Mouse (Mus musculus) bone marrow, adult 2 months (tissue): ENCODE results near the gene Shank3.

Source experiments
- CTCF ChIP-seq: fragments of 200-500 bp; IDR thresholded peaks from 2 replicates; pipeline ENCODE4 v1.5.1; 2011; ENCODE audit warnings: low read length, control low read depth; ENCODE audit not compliant: control insufficient read depth, insufficient read depth
- POLR2A ChIP-seq: fragments of 200-500 bp; IDR thresholded peaks from 2 replicates; pipeline ENCODE4 v1.6.1; 2011; ENCODE audit warnings: low read depth, mild to moderate bottlenecking, control low read depth, low read length, borderline replicate concordance; ENCODE audit not compliant: control insufficient read depth

- TF ChIP-seq CTCF (no peak), POLR2A (no peak)
These were observed 25.5 kb upstream of the Shank3 start for GRCm38 (mm10) chr15:89473921-89474320.
